22 mouse cellular contexts compared by ENCODE assay signal in the genomic region with DNA sequence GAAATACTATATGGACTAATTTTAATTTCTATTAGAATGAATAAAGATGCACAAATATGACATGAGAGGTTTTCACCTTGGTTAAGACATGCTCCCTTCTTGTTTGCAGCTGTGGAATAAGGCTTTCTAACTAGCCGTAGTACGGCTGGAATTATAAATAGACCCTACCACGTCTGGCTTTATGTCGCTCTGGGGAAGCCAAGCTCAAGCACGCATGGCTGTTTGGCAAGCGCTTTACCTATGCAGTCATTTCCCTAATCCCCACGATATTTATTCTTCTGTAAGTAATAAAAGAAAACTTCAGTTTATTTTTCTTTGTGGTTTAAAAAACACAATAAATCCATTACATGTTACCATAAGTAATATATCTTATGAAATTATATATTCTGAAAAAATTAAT.
DNase-seq lines count a peak whose midpoint lies in the region; ATAC-seq and TF ChIP-seq lines count a peak whose summit lies in the region.
"Had no signal": no experiment of that assay in that cellular context is flagged by ENCODE, and none has a peak within 500 bp of the region (broad histone marks: within the 10 kb centered on the region; RNA-seq: fewer than 3 reads in every experiment).

No protein-coding gene starts in this region.

- H3K27me3 ChIP-seq in heart, embryonic 10.5 days (ENCODE audit: insufficient read depth, poor library complexity, severe bottlenecking): no peaks in the 10 kb centered on the region
- H3K27me3 ChIP-seq in lung, embryonic 14.5 days (ENCODE audit: insufficient read depth, low read length): no peaks in the 10 kb centered on the region
- H3K27me3 ChIP-seq: embryonic facial prominence, embryonic 12.5 days; forebrain, embryonic 12.5 days; hindbrain, embryonic 12.5 days; hindbrain, embryonic 15.5 days; intestine, embryonic 15.5 days had no signal

- no peaks in the 10 kb centered on the region for H3K9me3 ChIP-seq in heart, embryonic 10.5 days
- no peaks in the 10 kb centered on the region for H3K9me3 ChIP-seq in lung, embryonic 14.5 days (ENCODE audit: low read depth, low read length)
- H3K9me3 ChIP-seq: hindbrain, embryonic 12.5 days; hindbrain, embryonic 15.5 days; intestine, embryonic 15.5 days had no signal

- no peak overlapping the region for H3K27ac ChIP-seq in heart, embryonic 10.5 days
- no peak overlapping the region for H3K27ac ChIP-seq in lung, embryonic 14.5 days (ENCODE audit: low read depth)
- H3K27ac ChIP-seq: embryonic facial prominence, embryonic 12.5 days; forebrain, embryonic 12.5 days; gastrocnemius, adult 2 months; hindbrain, embryonic 12.5 days; hindbrain, embryonic 15.5 days; intestine, embryonic 15.5 days had no signal

- H3K36me3 ChIP-seq in heart, embryonic 10.5 days: no peaks in the 10 kb centered on the region
- H3K36me3 ChIP-seq in lung, embryonic 14.5 days (ENCODE audit: insufficient read depth): no peaks in the 10 kb centered on the region
- H3K36me3 ChIP-seq: embryonic facial prominence, embryonic 12.5 days; forebrain, embryonic 12.5 days; hindbrain, embryonic 12.5 days; hindbrain, embryonic 15.5 days; intestine, embryonic 15.5 days had no signal

- no peak for ATAC-seq in lung, embryonic 14.5 days (ENCODE audit: insufficient read depth)
- ATAC-seq: CD4-positive, CD25-positive, alpha-beta regulatory T cell, adult 4 months; forebrain, postnatal 0 days; intestine, embryonic 15.5 days had no signal

- H3K9ac ChIP-seq in lung, embryonic 14.5 days: no peak overlapping the region
- H3K9ac ChIP-seq: embryonic facial prominence, embryonic 12.5 days; forebrain, embryonic 12.5 days; forebrain, postnatal 0 days; hindbrain, embryonic 12.5 days; hindbrain, embryonic 15.5 days; intestine, embryonic 15.5 days had no signal

- TF ChIP-seq CTCF in lung, embryonic 14.5 days (IDR thresholded peaks at IDR 0.05; ENCODE audit: low read depth): no peak
- TF ChIP-seq CTCF in brain, embryonic 14.5 days (IDR thresholded peaks at IDR 0.05; ENCODE audit: borderline replicate concordance, extremely low read depth, insufficient read depth, insufficient read length): no peak

- DNase-seq in heart, adult 8-10 months (ENCODE audit: low spot score): peak; percentile 1
- no peak for DNase-seq in heart, postnatal 36 days
- DNase-seq in heart, postnatal 4 days: peak; percentile 23
- DNase-seq in heart, embryonic 10.5 days (ENCODE audit: low spot score): no peak
- DNase-seq in lung, embryonic 14.5 days: peak; percentile 5
- DNase-seq in lung, postnatal 25 days (ENCODE audit: low spot score): no peak
- DNase-seq in brain, embryonic 14.5 days (ENCODE audit: low read depth): peak; percentile 33
- DNase-seq in cerebellum, adult 11-12 months: no peak
- DNase-seq: cerebellum, adult 18-20 months; cerebellum, adult 9-10 months; forebrain, postnatal 0 days; gastrocnemius, adult 2 months; gastrocnemius, postnatal 14 days; kidney, adult 11 months had no signal

- intact Hi-C loops in heart, postnatal 36 days (cut with DNase I): no loop called here

- no peak for TF ChIP-seq POLR2A in brain, embryonic 14.5 days (IDR thresholded peaks at IDR 0.05; ENCODE audit: borderline replicate concordance, extremely low read depth, insufficient read depth, insufficient read length, poor library complexity, severe bottlenecking)

- WGBS in heart, embryonic 10.5 days: 60% methylated on average over 7 of the region's 7 CpGs
- WGBS in lung, embryonic 14.5 days: 57% methylated on average over 7 of the region's 7 CpGs

- H3K4me1 ChIP-seq in heart, embryonic 10.5 days: no peaks in the 10 kb centered on the region
- no peaks in the 10 kb centered on the region for H3K4me1 ChIP-seq in lung, embryonic 14.5 days (ENCODE audit: insufficient read depth)
- H3K4me1 ChIP-seq: embryonic facial prominence, embryonic 12.5 days; hindbrain, embryonic 12.5 days; intestine, embryonic 15.5 days had no signal

- no peak overlapping the region for H3K4me3 ChIP-seq in heart, embryonic 10.5 days
- H3K4me3 ChIP-seq in lung, embryonic 14.5 days (ENCODE audit: low read depth, low read length): no peak overlapping the region
- H3K4me3 ChIP-seq: embryonic facial prominence, embryonic 12.5 days; erythroblast, embryonic 14.5 days; forebrain, embryonic 12.5 days; gastrocnemius, adult 2 months; hindbrain, embryonic 12.5 days; hindbrain, embryonic 15.5 days; intestine, embryonic 15.5 days had no signal

- H3K4me2 ChIP-seq in lung, embryonic 14.5 days: no peak overlapping the region
- H3K4me2 ChIP-seq: embryonic facial prominence, embryonic 12.5 days; forebrain, embryonic 12.5 days; heart, embryonic 11.5 days; hindbrain, embryonic 12.5 days; hindbrain, embryonic 15.5 days; intestine, embryonic 15.5 days had no signal

Comparison
In these comparisons a context has a peak if more than half of its experiments do, and no peak if none do; other contexts are left out.
1. DNase-seq: peak in heart, adult 8-10 months (single experiment), heart, postnatal 4 days (single experiment), lung, embryonic 14.5 days (single experiment) and brain, embryonic 14.5 days (single experiment); none in heart, postnatal 36 days (0 of 2), heart, embryonic 10.5 days (single experiment), lung, postnatal 25 days (single experiment) and cerebellum, adult 11-12 months (single experiment).